Mouse (Mus musculus): ENCODE data around the gene Yod1. TPM values are rescaled to one million over a fixed set of nuclear protein-coding genes. Genes with fewer than 3 reads are reported as not detected.

Gene Yod1
- 9.2 and 10.6 TPM in 2 replicates for polyA plus RNA-seq (2016; fragmentation: Nextera tagmentation; extraction: Ambion mirVana)

GRCm38 (mm10) chr1:130717291-130717871, at the start of gene Yod1:
Yod1 (plus strand) TSS chr1:130717327.
- H3K27me3 ChIP-seq (replicated peaks; ENCODE audit: low read depth, poor library complexity, severe bottlenecking), result peaks cover 20% of the 10 kb centered on the region
- H3K4me3 ChIP-seq, result peak within 1 kb of the TSS; percentile 86
- H3K4me1 ChIP-seq, result peaks cover 23% of the 10 kb centered on the region
- no peaks in the 10 kb centered on the region for H3K9me3 ChIP-seq
- under 1% methylated on average over 54 of the region's 54 CpGs for WGBS
- peak; percentile 93 for DNase-seq (ENCODE audit: low spot score)
- peak within 1 kb of the TSS; percentile 91 for H3K27ac ChIP-seq (replicated peaks)
- H3K36me3 ChIP-seq (replicated peaks), result peaks cover 14% of the 10 kb centered on the region

- Histone ChIP-seq H3K27me3 (replicated peaks; ENCODE audit: low read depth, poor library complexity, severe bottlenecking) (no peaks in the 10 kb centered on the region), H3K4me1 (no peaks in the 10 kb centered on the region), H3K27ac (replicated peaks) (no peak overlapping the region), H3K36me3 (replicated peaks) (no peaks in the 10 kb centered on the region), H3K4me3 (no peak overlapping the region), H3K9me3 (no peaks in the 10 kb centered on the region)
- WGBS, result 83% methylated on average over 2 of the region's 2 CpGs
- no peak for DNase-seq (ENCODE audit: low spot score)
Measured at GRCm38 (mm10) chr1:130678551-130678950, 38.6 kb upstream of the Yod1 start.

GRCm38 (mm10) chr1:130681075-130681474, 36.1 kb upstream of the Yod1 start:
- Histone ChIP-seq H3K4me3 (no peak overlapping the region), H3K9me3 (no peaks in the 10 kb centered on the region), H3K36me3 (replicated peaks) (no peaks in the 10 kb centered on the region), H3K27me3 (replicated peaks; ENCODE audit: low read depth, poor library complexity, severe bottlenecking) (no peaks in the 10 kb centered on the region), H3K27ac (replicated peaks) (no peak overlapping the region), H3K4me1 (no peaks in the 10 kb centered on the region)
- no peak for DNase-seq (ENCODE audit: low spot score)
- 88% methylated on average over 2 of the region's 2 CpGs for WGBS

GRCm38 (mm10) chr1:130681656-130682413, 35.3 kb upstream of the Yod1 start:
- H3K36me3 ChIP-seq (replicated peaks), result no peaks in the 10 kb centered on the region
- H3K4me3 ChIP-seq, result no peak overlapping the region
- no peaks in the 10 kb centered on the region for H3K27me3 ChIP-seq (replicated peaks; ENCODE audit: low read depth, poor library complexity, severe bottlenecking)
- no peak overlapping the region for H3K27ac ChIP-seq (replicated peaks)
- no peaks in the 10 kb centered on the region for H3K4me1 ChIP-seq
- H3K9me3 ChIP-seq, result no peaks in the 10 kb centered on the region
- 78% methylated on average over 6 of the region's 6 CpGs for WGBS
- DNase-seq (ENCODE audit: low spot score), result no peak

- no peak for DNase-seq (ENCODE audit: low spot score)
- no peaks in the 10 kb centered on the region for H3K36me3 ChIP-seq (replicated peaks)
- 53% methylated on average over 1 of the region's 1 CpGs for whole genome bisulfite sequencing
- no peaks in the 10 kb centered on the region for H3K9me3 ChIP-seq
- H3K27ac ChIP-seq (replicated peaks), result no peak overlapping the region
- H3K27me3 ChIP-seq (replicated peaks; ENCODE audit: low read depth, poor library complexity, severe bottlenecking), result no peaks in the 10 kb centered on the region
- H3K4me1 ChIP-seq, result no peaks in the 10 kb centered on the region
- H3K4me3 ChIP-seq, result no peak overlapping the region
Measured at GRCm38 (mm10) chr1:130683905-130684304, 33.2 kb upstream of the Yod1 start.

- DNase-seq (ENCODE audit: low spot score), result no peak
- WGBS, result 90% methylated on average over 5 of the region's 5 CpGs
- H3K4me1 ChIP-seq, result no peaks in the 10 kb centered on the region
- H3K4me3 ChIP-seq, result no peak overlapping the region
- H3K27ac ChIP-seq (replicated peaks), result no peak overlapping the region
- H3K9me3 ChIP-seq, result no peaks in the 10 kb centered on the region
- no peaks in the 10 kb centered on the region for H3K27me3 ChIP-seq (replicated peaks; ENCODE audit: low read depth, poor library complexity, severe bottlenecking)
- peaks cover 52% of the 10 kb centered on the region for H3K36me3 ChIP-seq (replicated peaks)
Measured at GRCm38 (mm10) chr1:130698601-130699000, 18.5 kb upstream of the Yod1 start.

GRCm38 (mm10) chr1:130699937-130700633, 17.0 kb upstream of the Yod1 start:
- H3K36me3 ChIP-seq (replicated peaks), result peaks cover 54% of the 10 kb centered on the region
- H3K27me3 ChIP-seq (replicated peaks; ENCODE audit: low read depth, poor library complexity, severe bottlenecking), result no peaks in the 10 kb centered on the region
- no peak for DNase-seq (ENCODE audit: low spot score)
- no peak overlapping the region for H3K4me3 ChIP-seq
- H3K9me3 ChIP-seq, result no peaks in the 10 kb centered on the region
- 94% methylated on average over 10 of the region's 10 CpGs for WGBS
- H3K27ac ChIP-seq (replicated peaks), result no peak overlapping the region
- H3K4me1 ChIP-seq, result no peaks in the 10 kb centered on the region

- Histone ChIP-seq H3K4me1 (no peaks in the 10 kb centered on the region), H3K9me3 (no peaks in the 10 kb centered on the region), H3K36me3 (replicated peaks) (peaks cover 54% of the 10 kb centered on the region), H3K27ac (replicated peaks) (no peak overlapping the region), H3K4me3 (no peak overlapping the region), H3K27me3 (replicated peaks; ENCODE audit: low read depth, poor library complexity, severe bottlenecking) (no peaks in the 10 kb centered on the region)
- WGBS, result 94% methylated on average over 11 of the region's 11 CpGs
- no peak for DNase-seq (ENCODE audit: low spot score)
Measured at GRCm38 (mm10) chr1:130701976-130702375, 15.2 kb upstream of the Yod1 start.

- no peak overlapping the region for H3K27ac ChIP-seq (replicated peaks)
- no peaks in the 10 kb centered on the region for H3K27me3 ChIP-seq (replicated peaks; ENCODE audit: low read depth, poor library complexity, severe bottlenecking)
- no peak for DNase-seq (ENCODE audit: low spot score)
- H3K9me3 ChIP-seq, result no peaks in the 10 kb centered on the region
- no peak overlapping the region for H3K4me3 ChIP-seq
- WGBS, result 78% methylated on average over 2 of the region's 2 CpGs
- peaks cover 40% of the 10 kb centered on the region for H3K36me3 ChIP-seq (replicated peaks)
- H3K4me1 ChIP-seq, result no peaks in the 10 kb centered on the region
Measured at GRCm38 (mm10) chr1:130703613-130704012, 13.5 kb upstream of the Yod1 start.

GRCm38 (mm10) chr1:130710283-130711080, 6.6 kb upstream of the Yod1 start:
- no peaks in the 10 kb centered on the region; the same call in 1 of the 2 replicates for H3K36me3 ChIP-seq (replicated peaks)
- H3K4me1 ChIP-seq, result 0 out of 2 replicates have a peak, but pooled peaks cover 6% of the 10 kb centered on the region
- no peak overlapping the region for H3K27ac ChIP-seq (replicated peaks)
- DNase-seq (ENCODE audit: low spot score), result no peak
- no peak overlapping the region for H3K4me3 ChIP-seq
- 89% methylated on average over 22 of the region's 22 CpGs for WGBS
- H3K9me3 ChIP-seq, result no peaks in the 10 kb centered on the region
- H3K27me3 ChIP-seq (replicated peaks; ENCODE audit: low read depth, poor library complexity, severe bottlenecking), result peaks cover 20% of the 10 kb centered on the region

- WGBS, result 75% methylated on average over 4 of the region's 4 CpGs
- Histone ChIP-seq H3K27me3 (replicated peaks; ENCODE audit: low read depth, poor library complexity, severe bottlenecking) (peaks cover 20% of the 10 kb centered on the region), H3K4me3 (no peak overlapping the region), H3K4me1 (peaks cover 23% of the 10 kb centered on the region), H3K9me3 (no peaks in the 10 kb centered on the region), H3K36me3 (replicated peaks) (peaks cover 5% of the 10 kb centered on the region), H3K27ac (replicated peaks) (no peak overlapping the region)
- no peak for DNase-seq (ENCODE audit: low spot score)
Measured at GRCm38 (mm10) chr1:130714046-130714445, 3.1 kb upstream of the Yod1 start.

- H3K27ac ChIP-seq (replicated peaks), result peak within 1 kb of the TSS; percentile 91
- H3K27me3 ChIP-seq (replicated peaks; ENCODE audit: low read depth, poor library complexity, severe bottlenecking), result peaks cover 20% of the 10 kb centered on the region
- H3K36me3 ChIP-seq (replicated peaks), result peaks cover 12% of the 10 kb centered on the region
- DNase-seq (ENCODE audit: low spot score), result peak; percentile 92
- H3K9me3 ChIP-seq, result no peaks in the 10 kb centered on the region
- H3K4me1 ChIP-seq, result peaks cover 23% of the 10 kb centered on the region
- WGBS, result under 1% methylated on average over 38 of the region's 38 CpGs
- H3K4me3 ChIP-seq, result peak within 1 kb of the TSS; percentile 86
Measured at GRCm38 (mm10) chr1:130715561-130716217, 1.4 kb upstream of the Yod1 start, which contains the start of gene Gm29427. Gm29427 (minus strand) TSS chr1:130715799.

All from embryonic facial prominence, embryonic 10.5 days (tissue).